Mouse (Mus musculus): ENCODE results near the gene Btd. TPM values are rescaled to one million over a fixed set of nuclear protein-coding genes. Genes with fewer than 3 reads are reported as not detected.
A peak's percentile ranks its signal among the peaks of the same experiment; 100 is the strongest.

Gene Btd
- polyA plus RNA-seq, 1 experiment from 2014 or later: 19.8 TPM

DNA sequence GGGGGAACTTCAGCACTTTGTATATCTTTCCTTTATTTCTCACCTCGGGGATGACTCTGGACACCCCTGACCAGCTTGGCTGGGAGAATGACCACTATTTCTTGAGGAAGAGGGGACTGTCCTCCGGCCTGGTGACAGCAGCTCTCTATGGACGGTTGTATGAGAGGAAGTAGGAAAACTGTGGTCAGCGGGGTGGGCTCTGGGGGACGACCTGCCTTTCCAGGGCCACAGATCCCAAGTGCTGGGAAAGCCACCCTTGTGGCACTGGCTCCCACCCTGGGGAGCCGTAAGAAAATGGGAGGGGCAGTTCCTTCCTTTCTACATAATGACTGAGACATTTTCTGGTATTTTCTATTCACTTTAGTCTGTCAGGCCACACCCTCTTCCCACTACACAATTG, 26.9 kb downstream of the Btd start:
- ATAC-seq (ENCODE audit: extremely low read depth, insufficient number of reproducible peaks, low FRiP score, low TSS enrichment): no peak
- 71% methylated on average over 6 of the region's 6 CpGs for WGBS
- Histone ChIP-seq H3K27ac (replicated peaks) (no peak overlapping the region), H3K4me3 (no peak overlapping the region), H3K27me3 (replicated peaks) (no peaks in the 10 kb centered on the region), H3K4me2 (no peak overlapping the region), H3K36me3 (peaks cover 18% of the 10 kb centered on the region), H3K9me3 (no peaks in the 10 kb centered on the region), H3K9ac (no peak overlapping the region), H3K4me1 (peaks cover 50% of the 10 kb centered on the region)

- H3K36me3 ChIP-seq: peaks cover 18% of the 10 kb centered on the region
- H3K4me1 ChIP-seq: peaks cover 47% of the 10 kb centered on the region
- H3K4me2 ChIP-seq: no peak overlapping the region
- H3K4me3 ChIP-seq: no peak overlapping the region
- H3K9me3 ChIP-seq: no peaks in the 10 kb centered on the region
- H3K27me3 ChIP-seq (replicated peaks): no peaks in the 10 kb centered on the region
- no peak overlapping the region for H3K9ac ChIP-seq
- ATAC-seq (ENCODE audit: extremely low read depth, insufficient number of reproducible peaks, low FRiP score, low TSS enrichment): no peak
- peak overlapping the region; percentile 80 for H3K27ac ChIP-seq (replicated peaks)
- 76% methylated on average over 13 of the region's 13 CpGs for WGBS
These were observed 27.5 kb downstream of the Btd start for GRCm38 (mm10) chr14:31668326-31668725.

DNA sequence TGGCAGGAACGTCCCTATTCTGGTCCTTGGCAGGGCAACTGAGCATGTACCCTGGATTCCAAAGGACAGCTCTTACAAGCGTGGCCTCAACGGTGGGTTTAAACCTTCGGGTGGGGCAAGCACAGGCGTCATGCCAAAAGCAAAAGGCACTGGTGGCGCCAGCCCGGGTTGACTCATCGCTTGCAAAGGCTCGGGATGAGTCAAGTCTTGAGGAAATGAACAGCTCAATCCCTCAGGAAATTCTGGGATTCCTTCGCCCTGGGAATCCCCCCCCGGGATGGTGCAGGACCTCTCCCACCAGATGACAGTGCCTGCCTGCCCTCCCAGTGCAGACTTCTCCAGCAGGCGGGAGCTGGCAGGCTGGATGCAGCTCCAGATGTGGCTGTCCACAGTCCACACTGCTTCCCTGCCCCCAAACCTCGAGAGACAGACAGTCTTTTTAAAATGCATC, 28.4 kb downstream of the Btd start:
- Histone ChIP-seq H3K9ac (no peak overlapping the region), H3K27me3 (replicated peaks) (no peaks in the 10 kb centered on the region), H3K4me1 (peaks cover 38% of the 10 kb centered on the region), H3K27ac (replicated peaks) (peak overlapping the region; percentile 80), H3K9me3 (no peaks in the 10 kb centered on the region), H3K4me3 (no peak overlapping the region), H3K36me3 (peaks cover 18% of the 10 kb centered on the region), H3K4me2 (peak overlapping the region; percentile 36)
- WGBS: 55% methylated on average over 13 of the region's 13 CpGs
- ATAC-seq (ENCODE audit: extremely low read depth, insufficient number of reproducible peaks, low FRiP score, low TSS enrichment): no peak

- peak overlapping the region; percentile 36 for H3K4me2 ChIP-seq
- H3K9ac ChIP-seq: no peak overlapping the region
- H3K36me3 ChIP-seq: peaks cover 18% of the 10 kb centered on the region
- H3K4me1 ChIP-seq: peaks cover 32% of the 10 kb centered on the region
- H3K9me3 ChIP-seq: no peaks in the 10 kb centered on the region
- peak overlapping the region; percentile 80 for H3K27ac ChIP-seq (replicated peaks)
- ATAC-seq (ENCODE audit: extremely low read depth, insufficient number of reproducible peaks, low FRiP score, low TSS enrichment): no peak
- 75% methylated on average over 15 of the region's 15 CpGs for WGBS
- H3K27me3 ChIP-seq (replicated peaks): no peaks in the 10 kb centered on the region
- H3K4me3 ChIP-seq: no peak overlapping the region
These were observed 29.0 kb downstream of the Btd start for GRCm38 (mm10) chr14:31669642-31670490.

GRCm38 (mm10) chr14:31671635-31672320, 30.9 kb downstream of the Btd start:
- 71% methylated on average over 10 of the region's 10 CpGs for WGBS
- Histone ChIP-seq H3K36me3 (peaks cover 8% of the 10 kb centered on the region), H3K9ac (no peak overlapping the region), H3K27me3 (replicated peaks) (no peaks in the 10 kb centered on the region), H3K9me3 (no peaks in the 10 kb centered on the region), H3K4me2 (no peak overlapping the region), H3K4me3 (no peak overlapping the region), H3K4me1 (peaks cover 23% of the 10 kb centered on the region), H3K27ac (replicated peaks) (no peak overlapping the region)
- no peak for ATAC-seq (ENCODE audit: extremely low read depth, insufficient number of reproducible peaks, low FRiP score, low TSS enrichment)

DNA sequence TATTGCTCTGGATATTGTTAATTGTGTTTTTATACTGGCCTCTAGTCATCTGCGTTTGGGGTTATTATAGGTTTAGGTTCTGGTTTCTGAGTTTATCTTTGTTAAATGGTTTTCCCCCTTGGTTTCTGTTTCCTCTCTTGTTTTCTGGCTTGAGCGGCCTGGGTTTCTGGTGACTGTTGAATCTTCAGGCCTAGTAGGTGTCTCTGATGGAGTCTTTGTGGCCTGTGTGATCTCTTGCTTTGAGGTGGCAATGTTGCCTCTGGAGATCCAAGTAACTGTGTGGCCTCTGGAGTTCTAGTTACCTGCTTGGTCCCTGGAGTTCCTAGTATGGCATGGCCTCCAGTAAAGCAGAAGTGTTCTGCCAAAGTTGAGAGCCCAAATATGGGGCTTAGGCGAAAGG, 39.8 kb downstream of the Btd start:
- H3K4me3 ChIP-seq: no peak overlapping the region
- no peaks in the 10 kb centered on the region for H3K27me3 ChIP-seq (replicated peaks)
- no peaks in the 10 kb centered on the region for H3K36me3 ChIP-seq
- 79% methylated on average over 3 of the region's 3 CpGs for whole genome bisulfite sequencing
- no peaks in the 10 kb centered on the region for H3K9me3 ChIP-seq
- H3K4me2 ChIP-seq: no peak overlapping the region
- no peak for ATAC-seq (ENCODE audit: extremely low read depth, insufficient number of reproducible peaks, low FRiP score, low TSS enrichment)
- no peaks in the 10 kb centered on the region for H3K4me1 ChIP-seq
- H3K27ac ChIP-seq (replicated peaks): no peak overlapping the region
- H3K9ac ChIP-seq: no peak overlapping the region

DNA sequence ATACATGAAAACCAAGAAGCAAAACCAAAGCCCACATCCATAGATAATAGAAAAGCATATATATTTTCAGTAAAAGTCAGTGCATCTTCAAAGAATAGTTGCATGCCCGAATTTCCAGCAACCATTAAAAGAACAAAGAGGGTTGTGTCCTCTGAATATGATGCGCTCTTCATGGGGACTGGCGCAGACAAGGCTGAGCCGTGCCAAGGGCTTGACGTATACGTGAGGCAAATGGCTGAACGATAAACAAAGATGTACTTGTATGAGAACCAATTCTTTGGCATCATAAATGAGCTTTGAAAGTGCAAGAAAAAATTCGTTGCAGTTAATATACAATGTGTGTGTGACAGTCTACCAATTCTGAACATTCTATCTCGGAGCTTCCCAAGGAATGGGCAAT, 40.5 kb downstream of the Btd start:
- 79% methylated on average over 9 of the region's 9 CpGs for WGBS
- H3K27me3 ChIP-seq (replicated peaks): no peaks in the 10 kb centered on the region

GRCm38 (mm10) chr14:31681931-31682555, 41.2 kb downstream of the Btd start:
- no peak overlapping the region for H3K4me3 ChIP-seq
- H3K9ac ChIP-seq: no peak overlapping the region
- H3K4me1 ChIP-seq: no peaks in the 10 kb centered on the region
- no peaks in the 10 kb centered on the region for H3K9me3 ChIP-seq
- no peaks in the 10 kb centered on the region for H3K27me3 ChIP-seq (replicated peaks)
- no peak overlapping the region for H3K27ac ChIP-seq (replicated peaks)
- H3K36me3 ChIP-seq: no peaks in the 10 kb centered on the region
- no peak for ATAC-seq (ENCODE audit: extremely low read depth, insufficient number of reproducible peaks, low FRiP score, low TSS enrichment)
- WGBS: 49% methylated on average over 5 of the region's 5 CpGs
- H3K4me2 ChIP-seq: no peak overlapping the region

More for the DNA sequence above, 40.5 kb downstream of the Btd start:
- ATAC-seq (ENCODE audit: extremely low read depth, insufficient number of reproducible peaks, low FRiP score, low TSS enrichment): no peak
- no peak overlapping the region for H3K9ac ChIP-seq
- H3K4me3 ChIP-seq: no peak overlapping the region
- no peaks in the 10 kb centered on the region for H3K36me3 ChIP-seq
- H3K9me3 ChIP-seq: no peaks in the 10 kb centered on the region
- no peaks in the 10 kb centered on the region for H3K4me1 ChIP-seq
- H3K27ac ChIP-seq (replicated peaks): no peak overlapping the region
- H3K4me2 ChIP-seq: no peak overlapping the region

DNA sequence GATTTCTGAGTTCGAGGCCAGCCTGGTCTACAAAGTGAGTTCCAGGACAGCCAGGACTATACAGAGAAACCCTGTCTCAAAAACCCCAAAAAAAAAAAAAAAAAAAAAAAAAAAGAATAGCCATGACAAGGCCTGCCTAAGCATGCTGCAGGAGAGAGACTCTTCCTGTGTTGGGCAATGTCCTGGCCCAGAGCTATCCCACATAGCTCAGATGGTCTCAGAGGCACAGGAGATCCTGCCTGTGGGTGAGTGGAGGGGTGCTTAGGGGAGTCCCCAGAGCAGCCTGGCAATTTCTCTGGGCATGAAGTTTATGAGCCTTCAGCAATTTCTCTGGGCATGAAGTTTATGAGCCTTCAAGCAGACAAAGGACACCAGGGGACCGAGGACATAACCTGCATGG, 42.8 kb downstream of the Btd start:
- Histone ChIP-seq H3K9ac (no peak overlapping the region), H3K27ac (replicated peaks) (no peak overlapping the region), H3K36me3 (no peaks in the 10 kb centered on the region), H3K9me3 (no peaks in the 10 kb centered on the region), H3K4me3 (no peak overlapping the region), H3K4me2 (no peak overlapping the region), H3K27me3 (replicated peaks) (no peaks in the 10 kb centered on the region), H3K4me1 (no peaks in the 10 kb centered on the region)
- ATAC-seq (ENCODE audit: extremely low read depth, insufficient number of reproducible peaks, low FRiP score, low TSS enrichment): no peak; the same call in 1 of the 2 replicates
- WGBS: 76% methylated on average over 2 of the region's 2 CpGs

- Histone ChIP-seq H3K4me1 (peaks cover 6% of the 10 kb centered on the region; the same call in 1 of the 2 replicates), H3K9me3 (no peaks in the 10 kb centered on the region), H3K27me3 (replicated peaks) (no peaks in the 10 kb centered on the region), H3K27ac (replicated peaks) (no peak overlapping the region), H3K36me3 (no peaks in the 10 kb centered on the region), H3K4me2 (no peak overlapping the region), H3K4me3 (no peak overlapping the region), H3K9ac (no peak overlapping the region)
- no peak for ATAC-seq (ENCODE audit: extremely low read depth, insufficient number of reproducible peaks, low FRiP score, low TSS enrichment)
- WGBS: 62% methylated on average over 7 of the region's 7 CpGs
These were observed 43.7 kb downstream of the Btd start for GRCm38 (mm10) chr14:31684343-31685040.

DNA sequence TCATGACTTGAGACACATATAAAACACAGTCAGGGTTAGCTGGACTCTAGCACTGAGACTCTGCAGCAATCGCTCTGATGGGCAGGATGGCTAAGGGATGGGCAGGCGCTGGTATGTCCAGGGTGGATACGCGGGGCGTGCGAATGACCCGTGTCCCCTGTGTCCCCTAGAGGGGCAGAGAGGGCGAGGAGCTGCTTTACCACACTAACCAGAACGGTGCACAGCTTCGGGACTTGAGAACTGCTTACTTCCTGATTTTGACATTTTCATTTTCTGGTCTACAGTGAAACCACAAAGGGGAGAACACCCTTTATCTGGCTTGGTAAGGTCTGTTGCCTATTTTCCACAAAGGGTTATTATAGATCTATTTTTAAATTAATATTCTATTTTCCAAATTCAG, 44.9 kb downstream of the Btd start:
- 85% methylated on average over 10 of the region's 10 CpGs for WGBS
- peaks cover 6% of the 10 kb centered on the region; the same call in 1 of the 2 replicates for H3K4me1 ChIP-seq
- H3K4me2 ChIP-seq: no peak overlapping the region
- no peaks in the 10 kb centered on the region for H3K36me3 ChIP-seq
- H3K9me3 ChIP-seq: no peaks in the 10 kb centered on the region
- no peak overlapping the region for H3K9ac ChIP-seq
- no peak for ATAC-seq (ENCODE audit: extremely low read depth, insufficient number of reproducible peaks, low FRiP score, low TSS enrichment)
- H3K4me3 ChIP-seq: no peak overlapping the region
- H3K27ac ChIP-seq (replicated peaks): no peak overlapping the region
- no peaks in the 10 kb centered on the region for H3K27me3 ChIP-seq (replicated peaks)
